Mouse (Mus musculus): ENCODE results near the gene Mafk. TPM values are rescaled to one million over a fixed set of nuclear protein-coding genes. Genes with fewer than 3 reads are reported as not detected.

Mafk gene
- polyA plus RNA-seq, 1 experiment from 2014 or later, result 3.4 TPM

GRCm38 (mm10) chr5:139815964-139816363 lies 24.7 kb downstream of the Mafk start:
- WGBS, result 87% methylated on average over 6 of the region's 6 CpGs
- ATAC-seq (replicated peaks; ENCODE audit: insufficient number of reproducible peaks, low FRiP score, low TSS enrichment, low read depth) (no peak), DNase-seq (ENCODE audit: low spot score) (no peak)
- Histone ChIP-seq H3K27ac (replicated peaks; ENCODE audit: low read depth, low read length) (no peak overlapping the region), H3K27me3 (ENCODE audit: control insufficient read depth, insufficient read depth, low read length) (peaks cover 9% of the 10 kb centered on the region), H3K4me3 (ENCODE audit: low read depth, low read length) (no peak overlapping the region), H3K9me3 (replicated peaks; ENCODE audit: control insufficient read depth, low read length) (no peaks in the 10 kb centered on the region), H3K36me3 (replicated peaks; ENCODE audit: control insufficient read depth, insufficient read depth, low read depth, low read length) (no peaks in the 10 kb centered on the region), H3K4me2 (ENCODE audit: low read depth, low read length) (no peak overlapping the region), H3K4me1 (ENCODE audit: control insufficient read depth, insufficient read depth, low read length) (no peaks in the 10 kb centered on the region), H3K9ac (replicated peaks; ENCODE audit: low read length) (no peak overlapping the region)

GRCm38 (mm10) chr5:139816445-139816844 lies 25.1 kb downstream of the Mafk start:
- no peak overlapping the region for H3K27ac ChIP-seq (replicated peaks; ENCODE audit: low read depth, low read length)
- ATAC-seq (replicated peaks; ENCODE audit: insufficient number of reproducible peaks, low FRiP score, low TSS enrichment, low read depth) (no peak), DNase-seq (ENCODE audit: low spot score) (no peak)
- H3K4me1 ChIP-seq (ENCODE audit: control insufficient read depth, insufficient read depth, low read length), result no peaks in the 10 kb centered on the region
- H3K4me3 ChIP-seq (ENCODE audit: low read depth, low read length), result no peak overlapping the region
- H3K4me2 ChIP-seq (ENCODE audit: low read depth, low read length), result no peak overlapping the region
- H3K9me3 ChIP-seq (replicated peaks; ENCODE audit: control insufficient read depth, low read length), result no peaks in the 10 kb centered on the region
- H3K9ac ChIP-seq (replicated peaks; ENCODE audit: low read length), result no peak overlapping the region
- H3K27me3 ChIP-seq (ENCODE audit: control insufficient read depth, insufficient read depth, low read length), result peaks cover 9% of the 10 kb centered on the region
- no peaks in the 10 kb centered on the region for H3K36me3 ChIP-seq (replicated peaks; ENCODE audit: control insufficient read depth, insufficient read depth, low read depth, low read length)

GRCm38 (mm10) chr5:139817292-139817691 lies 26.0 kb downstream of the Mafk start:
- Histone ChIP-seq H3K27me3 (ENCODE audit: control insufficient read depth, insufficient read depth, low read length) (peaks cover 9% of the 10 kb centered on the region), H3K27ac (replicated peaks; ENCODE audit: low read depth, low read length) (no peak overlapping the region)
- ATAC-seq (replicated peaks; ENCODE audit: insufficient number of reproducible peaks, low FRiP score, low TSS enrichment, low read depth), result no peak

GRCm38 (mm10) chr5:139818056-139818455 lies 26.7 kb downstream of the Mafk start:
- H3K36me3 ChIP-seq (replicated peaks; ENCODE audit: control insufficient read depth, insufficient read depth, low read depth, low read length), result no peaks in the 10 kb centered on the region
- H3K4me3 ChIP-seq (ENCODE audit: low read depth, low read length), result no peak overlapping the region
- H3K4me2 ChIP-seq (ENCODE audit: low read depth, low read length), result no peak overlapping the region
- no peak overlapping the region for H3K27ac ChIP-seq (replicated peaks; ENCODE audit: low read depth, low read length)
- H3K4me1 ChIP-seq (ENCODE audit: control insufficient read depth, insufficient read depth, low read length), result no peaks in the 10 kb centered on the region
- no peak for ATAC-seq (replicated peaks; ENCODE audit: insufficient number of reproducible peaks, low FRiP score, low TSS enrichment, low read depth)
- H3K9me3 ChIP-seq (replicated peaks; ENCODE audit: control insufficient read depth, low read length), result no peaks in the 10 kb centered on the region
- 85% methylated on average over 3 of the region's 3 CpGs for WGBS
- no peak for DNase-seq (ENCODE audit: low spot score)
- H3K27me3 ChIP-seq (ENCODE audit: control insufficient read depth, insufficient read depth, low read length), result peaks cover 9% of the 10 kb centered on the region
- H3K9ac ChIP-seq (replicated peaks; ENCODE audit: low read length), result no peak overlapping the region

More at GRCm38 (mm10) chr5:139817292-139817691, 26.0 kb downstream of the Mafk start:
- no peaks in the 10 kb centered on the region for H3K36me3 ChIP-seq (replicated peaks; ENCODE audit: control insufficient read depth, insufficient read depth, low read depth, low read length)
- 11% methylated on average over 1 of the region's 1 CpGs for WGBS
- H3K4me3 ChIP-seq (ENCODE audit: low read depth, low read length), result no peak overlapping the region
- peak; percentile 33 for DNase-seq (ENCODE audit: low spot score)
- no peaks in the 10 kb centered on the region for H3K9me3 ChIP-seq (replicated peaks; ENCODE audit: control insufficient read depth, low read length)
- H3K4me1 ChIP-seq (ENCODE audit: control insufficient read depth, insufficient read depth, low read length), result no peaks in the 10 kb centered on the region
- H3K9ac ChIP-seq (replicated peaks; ENCODE audit: low read length), result no peak overlapping the region
- H3K4me2 ChIP-seq (ENCODE audit: low read depth, low read length), result no peak overlapping the region

- Histone ChIP-seq H3K9me3 (replicated peaks; ENCODE audit: control insufficient read depth, low read length) (no peaks in the 10 kb centered on the region), H3K27ac (replicated peaks; ENCODE audit: low read depth, low read length) (no peak overlapping the region), H3K4me1 (ENCODE audit: control insufficient read depth, insufficient read depth, low read length) (no peaks in the 10 kb centered on the region), H3K27me3 (ENCODE audit: control insufficient read depth, insufficient read depth, low read length) (peaks cover 5% of the 10 kb centered on the region), H3K4me2 (ENCODE audit: low read depth, low read length) (no peak overlapping the region), H3K9ac (replicated peaks; ENCODE audit: low read length) (no peak overlapping the region), H3K4me3 (ENCODE audit: low read depth, low read length) (no peak overlapping the region), H3K36me3 (replicated peaks; ENCODE audit: control insufficient read depth, insufficient read depth, low read depth, low read length) (no peaks in the 10 kb centered on the region)
- 60% methylated on average over 4 of the region's 4 CpGs for WGBS
- peak; percentile 46 for DNase-seq (ENCODE audit: low spot score)
- no peak for ATAC-seq (replicated peaks; ENCODE audit: insufficient number of reproducible peaks, low FRiP score, low TSS enrichment, low read depth)
Observed at GRCm38 (mm10) chr5:139818801-139819200, 27.5 kb downstream of the Mafk start.

GRCm38 (mm10) chr5:139819538-139820181 lies 28.3 kb downstream of the Mafk start, which contains the start of gene Tmem184a:
TSS of gene Tmem184a (minus strand) at chr5:139819917.
- no peak within 1 kb of the TSS for H3K4me3 ChIP-seq (ENCODE audit: low read depth, low read length)
- no peaks in the 10 kb centered on the region for H3K36me3 ChIP-seq (replicated peaks; ENCODE audit: control insufficient read depth, insufficient read depth, low read depth, low read length)
- H3K4me1 ChIP-seq (ENCODE audit: control insufficient read depth, insufficient read depth, low read length), result no peaks in the 10 kb centered on the region
- no peaks in the 10 kb centered on the region for H3K27me3 ChIP-seq (ENCODE audit: control insufficient read depth, insufficient read depth, low read length)
- H3K9ac ChIP-seq (replicated peaks; ENCODE audit: low read length), result no peak within 1 kb of the TSS
- WGBS, result 87% methylated on average over 9 of the region's 9 CpGs
- H3K9me3 ChIP-seq (replicated peaks; ENCODE audit: control insufficient read depth, low read length), result no peaks in the 10 kb centered on the region
- H3K27ac ChIP-seq (replicated peaks; ENCODE audit: low read depth, low read length), result no peak within 1 kb of the TSS
- ATAC-seq (replicated peaks; ENCODE audit: insufficient number of reproducible peaks, low FRiP score, low TSS enrichment, low read depth) (no peak), DNase-seq (ENCODE audit: low spot score) (no peak)
- H3K4me2 ChIP-seq (ENCODE audit: low read depth, low read length), result no peak within 1 kb of the TSS

GRCm38 (mm10) chr5:139821466-139822459 lies 30.4 kb downstream of the Mafk start:
- 75% methylated on average over 12 of the region's 12 CpGs for WGBS
- Histone ChIP-seq H3K27ac (replicated peaks; ENCODE audit: low read depth, low read length) (no peak overlapping the region), H3K4me2 (ENCODE audit: low read depth, low read length) (no peak overlapping the region), H3K9me3 (replicated peaks; ENCODE audit: control insufficient read depth, low read length) (no peaks in the 10 kb centered on the region), H3K4me3 (ENCODE audit: low read depth, low read length) (no peak overlapping the region), H3K27me3 (ENCODE audit: control insufficient read depth, insufficient read depth, low read length) (no peaks in the 10 kb centered on the region), H3K9ac (replicated peaks; ENCODE audit: low read length) (no peak overlapping the region), H3K36me3 (replicated peaks; ENCODE audit: control insufficient read depth, insufficient read depth, low read depth, low read length) (no peaks in the 10 kb centered on the region), H3K4me1 (ENCODE audit: control insufficient read depth, insufficient read depth, low read length) (no peaks in the 10 kb centered on the region; the same call in 1 of the 2 replicates)
- DNase-seq (ENCODE audit: low spot score), result no peak
- no peak for ATAC-seq (replicated peaks; ENCODE audit: insufficient number of reproducible peaks, low FRiP score, low TSS enrichment, low read depth)

GRCm38 (mm10) chr5:139824531-139824930 lies 33.2 kb downstream of the Mafk start:
- Histone ChIP-seq H3K4me3 (ENCODE audit: low read depth, low read length) (no peak overlapping the region), H3K36me3 (replicated peaks; ENCODE audit: control insufficient read depth, insufficient read depth, low read depth, low read length) (no peaks in the 10 kb centered on the region), H3K27ac (replicated peaks; ENCODE audit: low read depth, low read length) (no peak overlapping the region), H3K4me2 (ENCODE audit: low read depth, low read length) (no peak overlapping the region), H3K27me3 (ENCODE audit: control insufficient read depth, insufficient read depth, low read length) (no peaks in the 10 kb centered on the region), H3K9ac (replicated peaks; ENCODE audit: low read length) (no peak overlapping the region), H3K9me3 (replicated peaks; ENCODE audit: control insufficient read depth, low read length) (no peaks in the 10 kb centered on the region), H3K4me1 (ENCODE audit: control insufficient read depth, insufficient read depth, low read length) (no peaks in the 10 kb centered on the region; the same call in 1 of the 2 replicates)
- ATAC-seq (replicated peaks; ENCODE audit: insufficient number of reproducible peaks, low FRiP score, low TSS enrichment, low read depth) (no peak), DNase-seq (ENCODE audit: low spot score) (no peak)
- WGBS, result 92% methylated on average over 10 of the region's 10 CpGs

Data from embryonic facial prominence, embryonic 11.5 days (tissue).